Mouse (Mus musculus): ENCODE measurements around the gene Rtkn.

- TF ChIP-seq CTCF (IDR thresholded peaks at IDR 0.05; ENCODE audit: control insufficient read depth, insufficient read depth, insufficient read length) = no peak
- no peak for TF ChIP-seq MAX (IDR thresholded peaks at IDR 0.05)
- no peak for TF ChIP-seq MYOD1 (IDR thresholded peaks at IDR 0.05; ENCODE audit: control insufficient read depth, insufficient read length, low read depth)
- no peak for TF ChIP-seq USF1 (IDR thresholded peaks at IDR 0.05; ENCODE audit: low read depth)
- TF ChIP-seq CEBPB (IDR thresholded peaks at IDR 0.05; ENCODE audit: low read depth) = no peak
- TF ChIP-seq FOSL1 (IDR thresholded peaks at IDR 0.05; ENCODE audit: insufficient read depth, low read length, poor library complexity, severe bottlenecking) = no peak
- TF ChIP-seq MYOG (IDR thresholded peaks at IDR 0.05; ENCODE audit: control insufficient read depth, extremely low read depth, insufficient read length) = no peak
These were observed at the start of gene Rtkn for GRCm38 (mm10) chr6:83134951-83135513.
